Mouse (Mus musculus): ENCODE measurements at regions not wholly inside any gene's neighbourhood (a gene's known extent, or its start where the extent isn't known, plus 50 kb on each side); places are given as distances from the start of the nearest gene placed in this dataset.

GRCm38 (mm10) chr1:92386752-92387151, 86.9 kb downstream of the Ndufa10 start:
- no peak for DNase-seq (ENCODE audit: low spot score)

GRCm38 (mm10) chr1:92384945-92385344, 88.7 kb downstream of the Ndufa10 start:
- DNase-seq (ENCODE audit: low spot score) = no peak

GRCm38 (mm10) chr1:92383749-92384148, 89.9 kb downstream of the Ndufa10 start:
- DNase-seq (ENCODE audit: low spot score) = no peak

GRCm38 (mm10) chr1:92379510-92379886, 94.2 kb downstream of the Ndufa10 start:
- DNase-seq (ENCODE audit: low spot score) = no peak

- no peak for DNase-seq (ENCODE audit: low spot score)
Measured at GRCm38 (mm10) chr1:92378741-92379509, 94.7 kb downstream of the Ndufa10 start.

GRCm38 (mm10) chr1:92376456-92376855, 97.2 kb downstream of the Ndufa10 start:
- DNase-seq (ENCODE audit: low spot score) = no peak

- no peak for DNase-seq (ENCODE audit: low spot score)
Measured at GRCm38 (mm10) chr1:92372222-92372990, 101.3 kb downstream of the Ndufa10 start.

GRCm38 (mm10) chr1:92371357-92371981, 102.2 kb downstream of the Ndufa10 start:
- no peak for DNase-seq (ENCODE audit: low spot score)

GRCm38 (mm10) chr1:92370842-92371241, 102.8 kb downstream of the Ndufa10 start:
- DNase-seq (ENCODE audit: low spot score) = no peak

- no peak for DNase-seq (ENCODE audit: low spot score)
Measured at GRCm38 (mm10) chr1:92369972-92370371, 103.7 kb downstream of the Ndufa10 start.

- no peak for DNase-seq (ENCODE audit: low spot score)
Measured at GRCm38 (mm10) chr1:92366249-92366648, 107.4 kb downstream of the Ndufa10 start.

GRCm38 (mm10) chr1:92365366-92366075, 108.1 kb downstream of the Ndufa10 start:
- no peak for DNase-seq (ENCODE audit: low spot score)

- no peak for DNase-seq (ENCODE audit: low spot score)
Measured at GRCm38 (mm10) chr1:92361677-92362076, 112.0 kb downstream of the Ndufa10 start.

GRCm38 (mm10) chr1:92360255-92360654, 113.4 kb downstream of the Ndufa10 start:
- DNase-seq (ENCODE audit: low spot score) = peak; percentile 71

- no peak for DNase-seq (ENCODE audit: low spot score)
Measured at GRCm38 (mm10) chr1:92359473-92359872, 114.2 kb downstream of the Ndufa10 start.

- no peak for DNase-seq (ENCODE audit: low spot score)
Measured at GRCm38 (mm10) chr1:92358758-92359287, 114.8 kb downstream of the Ndufa10 start.

- no peak for DNase-seq (ENCODE audit: low spot score)
Measured at GRCm38 (mm10) chr1:92348353-92349005, 125.2 kb downstream of the Ndufa10 start.

- no peak for DNase-seq (ENCODE audit: low spot score)
Measured at GRCm38 (mm10) chr1:92347656-92348055, 126.0 kb downstream of the Ndufa10 start.

- DNase-seq (ENCODE audit: low spot score) = no peak
Measured at GRCm38 (mm10) chr1:92343768-92344167, 129.9 kb downstream of the Ndufa10 start.

GRCm38 (mm10) chr1:92343161-92343598, 130.5 kb downstream of the Ndufa10 start:
- no peak for DNase-seq (ENCODE audit: low spot score)

- no peak for DNase-seq (ENCODE audit: low spot score)
Measured at GRCm38 (mm10) chr1:92341846-92342540, 131.7 kb downstream of the Ndufa10 start.

Measured in ovary, postnatal 14 days (tissue).